Mouse (Mus musculus): ENCODE data around the gene Orc4. TPM values are rescaled to one million over a fixed set of nuclear protein-coding genes. Genes with fewer than 3 reads are reported as not detected.

Gene Orc4
- polyA plus RNA-seq, 1 experiment, result 21.7 TPM

DNA sequence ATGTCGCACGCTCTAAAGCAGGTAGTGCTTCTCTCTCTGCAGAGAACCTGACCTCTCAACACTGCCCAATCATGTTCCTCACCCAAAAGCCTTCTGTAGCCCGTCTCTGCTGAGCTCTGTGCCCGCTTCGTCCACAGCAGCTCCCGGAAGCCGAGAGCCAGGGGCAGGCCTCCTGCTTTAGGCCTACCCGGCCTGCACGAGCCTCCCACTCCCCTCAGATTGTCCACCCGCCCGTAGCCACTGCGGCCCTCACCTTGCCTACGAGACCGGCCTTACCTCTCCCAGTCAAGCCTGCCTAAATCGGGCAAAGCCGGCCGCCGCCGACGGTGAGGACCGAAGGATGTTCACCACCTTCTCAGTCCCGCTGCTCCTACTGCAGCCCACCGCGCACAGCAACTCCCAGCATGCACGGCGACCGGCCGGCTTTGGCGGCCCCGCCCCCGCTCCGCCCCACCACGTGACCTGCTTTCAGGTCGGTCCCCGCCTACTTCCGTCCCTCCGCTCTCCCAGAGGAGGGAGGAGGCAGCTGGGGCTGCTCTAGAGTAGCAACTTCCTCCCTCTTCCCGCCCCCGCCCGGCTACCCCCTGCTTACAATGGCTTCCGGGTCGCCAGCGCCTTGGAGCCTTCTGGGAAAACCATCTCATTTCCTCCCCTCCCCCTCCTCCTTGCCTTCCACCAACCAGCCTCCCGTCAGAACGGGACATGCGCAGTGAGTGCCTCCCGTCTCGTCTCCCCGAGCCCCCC, 1.1 kb downstream of the Orc4 start, which contains the start of gene Mbd5:
Gene Mbd5 (plus strand): TSS at position 668 of the 744 bp plus-strand sequence.
- Histone ChIP-seq H3K4me1 (replicated peaks; ENCODE audit: control insufficient read depth, insufficient read depth, low read length) (no peaks in the 10 kb centered on the region), H3K36me3 (ENCODE audit: control insufficient read depth, insufficient read depth, low read length) (no peaks in the 10 kb centered on the region), H3K4me3 (ENCODE audit: control insufficient read depth, insufficient read depth, low read length) (peak within 1 kb of the TSS; percentile 89), H3K27me3 (ENCODE audit: control insufficient read depth, insufficient read depth, low read length) (no peaks in the 10 kb centered on the region), H3K27ac (ENCODE audit: control insufficient read depth, insufficient read depth, low read length) (peak within 1 kb of the TSS; percentile 93)
- WGBS, result under 1% methylated on average over 49 of the region's 49 CpGs
- peak; percentile 92 for TF ChIP-seq POLR2A (IDR thresholded peaks at IDR 0.05; ENCODE audit: control insufficient read depth, extremely low read depth, insufficient read depth, low read length, poor library complexity)
- TF ChIP-seq CTCF (IDR thresholded peaks at IDR 0.05; ENCODE audit: borderline replicate concordance, control insufficient read depth, extremely low read depth, insufficient read depth, low read length, poor library complexity), result no peak; the same call in 1 of the 2 replicates
- peak; percentile 99 for DNase-seq

GRCm38 (mm10) chr2:48947761-48948160, 2.3 kb downstream of the Orc4 start:
- Histone ChIP-seq H3K4me1 (replicated peaks; ENCODE audit: control insufficient read depth, insufficient read depth, low read length) (no peaks in the 10 kb centered on the region), H3K36me3 (ENCODE audit: control insufficient read depth, insufficient read depth, low read length) (no peaks in the 10 kb centered on the region), H3K27me3 (ENCODE audit: control insufficient read depth, insufficient read depth, low read length) (no peaks in the 10 kb centered on the region), H3K4me3 (ENCODE audit: control insufficient read depth, insufficient read depth, low read length) (no peak overlapping the region), H3K27ac (ENCODE audit: control insufficient read depth, insufficient read depth, low read length) (no peak overlapping the region)
- no peak for DNase-seq
- 59% methylated on average over 3 of the region's 3 CpGs for WGBS
- no peak for TF ChIP-seq CTCF (IDR thresholded peaks at IDR 0.05; ENCODE audit: borderline replicate concordance, control insufficient read depth, extremely low read depth, insufficient read depth, low read length, poor library complexity)
- no peak for TF ChIP-seq POLR2A (IDR thresholded peaks at IDR 0.05; ENCODE audit: control insufficient read depth, extremely low read depth, insufficient read depth, low read length, poor library complexity)

DNA sequence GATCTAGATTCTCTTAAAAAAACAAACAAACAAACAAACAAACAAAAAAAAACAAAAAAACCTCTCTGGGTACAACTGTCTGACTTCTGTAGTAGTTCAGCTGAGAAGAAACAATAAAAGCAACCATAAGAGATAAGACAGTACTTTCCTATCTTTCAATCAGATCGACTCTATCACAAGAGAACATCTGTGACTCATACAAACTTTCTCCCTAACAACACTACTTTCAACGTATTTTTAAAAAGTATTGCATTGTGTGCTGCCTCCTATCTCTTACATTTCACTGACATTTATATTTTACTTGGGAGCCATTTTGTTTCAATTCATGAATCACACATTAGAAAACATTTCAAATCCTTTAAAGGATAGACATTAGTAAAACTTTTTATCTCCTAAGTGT, 15.0 kb downstream of the Orc4 start:
- peaks cover 38% of the 10 kb centered on the region for H3K36me3 ChIP-seq (ENCODE audit: control insufficient read depth, insufficient read depth, low read length)
- DNase-seq, result no peak
- WGBS, result 57% methylated on average over 2 of the region's 2 CpGs

DNA sequence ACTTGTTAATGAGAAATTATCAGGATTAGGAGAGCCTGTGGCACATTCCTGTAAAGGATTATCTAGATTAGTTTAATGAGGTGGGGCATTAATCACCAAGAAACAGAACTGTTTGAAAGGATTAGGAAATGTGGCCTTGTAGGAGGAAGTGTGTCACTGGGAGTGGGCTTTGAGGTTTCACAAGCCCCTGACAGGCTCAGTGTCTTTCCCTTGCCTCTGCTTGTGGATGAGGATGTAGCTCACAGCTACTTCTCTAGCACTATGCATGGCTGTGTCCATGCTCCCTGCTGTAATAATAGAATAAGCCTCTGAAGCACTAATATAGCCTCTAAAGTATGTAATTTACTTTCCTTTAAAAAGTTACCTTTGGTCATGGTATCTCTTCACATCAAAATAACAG, 34.2 kb downstream of the Orc4 start:
- Histone ChIP-seq H3K36me3 (ENCODE audit: control insufficient read depth, insufficient read depth, low read length) (peaks cover 32% of the 10 kb centered on the region), H3K27me3 (ENCODE audit: control insufficient read depth, insufficient read depth, low read length) (no peaks in the 10 kb centered on the region), H3K4me1 (replicated peaks; ENCODE audit: control insufficient read depth, insufficient read depth, low read length) (no peaks in the 10 kb centered on the region), H3K4me3 (ENCODE audit: control insufficient read depth, insufficient read depth, low read length) (no peak overlapping the region), H3K27ac (ENCODE audit: control insufficient read depth, insufficient read depth, low read length) (no peak overlapping the region)
- no peak for DNase-seq
- TF ChIP-seq POLR2A (IDR thresholded peaks at IDR 0.05; ENCODE audit: control insufficient read depth, extremely low read depth, insufficient read depth, low read length, poor library complexity) (no peak), CTCF (IDR thresholded peaks at IDR 0.05; ENCODE audit: borderline replicate concordance, control insufficient read depth, extremely low read depth, insufficient read depth, low read length, poor library complexity) (no peak)

More for the DNA sequence above, 15.0 kb downstream of the Orc4 start:
- Histone ChIP-seq H3K4me3 (ENCODE audit: control insufficient read depth, insufficient read depth, low read length) (no peak overlapping the region), H3K27ac (ENCODE audit: control insufficient read depth, insufficient read depth, low read length) (no peak overlapping the region), H3K4me1 (replicated peaks; ENCODE audit: control insufficient read depth, insufficient read depth, low read length) (no peaks in the 10 kb centered on the region), H3K27me3 (ENCODE audit: control insufficient read depth, insufficient read depth, low read length) (no peaks in the 10 kb centered on the region)
- TF ChIP-seq CTCF (IDR thresholded peaks at IDR 0.05; ENCODE audit: borderline replicate concordance, control insufficient read depth, extremely low read depth, insufficient read depth, low read length, poor library complexity) (no peak), POLR2A (IDR thresholded peaks at IDR 0.05; ENCODE audit: control insufficient read depth, extremely low read depth, insufficient read depth, low read length, poor library complexity) (no peak)

- peaks cover 36% of the 10 kb centered on the region for H3K36me3 ChIP-seq (ENCODE audit: control insufficient read depth, insufficient read depth, low read length)
- 86% methylated on average over 1 of the region's 1 CpGs for WGBS
Measured at GRCm38 (mm10) chr2:48914185-48914584, 35.9 kb downstream of the Orc4 start.

GRCm38 (mm10) chr2:48908866-48909265, 41.2 kb downstream of the Orc4 start:
- peaks cover 47% of the 10 kb centered on the region for H3K36me3 ChIP-seq (ENCODE audit: control insufficient read depth, insufficient read depth, low read length)
- H3K4me3 ChIP-seq (ENCODE audit: control insufficient read depth, insufficient read depth, low read length), result no peak overlapping the region
- TF ChIP-seq CTCF (IDR thresholded peaks at IDR 0.05; ENCODE audit: borderline replicate concordance, control insufficient read depth, extremely low read depth, insufficient read depth, low read length, poor library complexity), result no peak
- no peak overlapping the region for H3K27ac ChIP-seq (ENCODE audit: control insufficient read depth, insufficient read depth, low read length)
- 48% methylated on average over 2 of the region's 2 CpGs for WGBS
- no peaks in the 10 kb centered on the region for H3K4me1 ChIP-seq (replicated peaks; ENCODE audit: control insufficient read depth, insufficient read depth, low read length)
- DNase-seq, result no peak
- no peaks in the 10 kb centered on the region for H3K27me3 ChIP-seq (ENCODE audit: control insufficient read depth, insufficient read depth, low read length)

More at GRCm38 (mm10) chr2:48914185-48914584, 35.9 kb downstream of the Orc4 start:
- no peak for DNase-seq
- TF ChIP-seq CTCF (IDR thresholded peaks at IDR 0.05; ENCODE audit: borderline replicate concordance, control insufficient read depth, extremely low read depth, insufficient read depth, low read length, poor library complexity), result no peak
- no peak for TF ChIP-seq POLR2A (IDR thresholded peaks at IDR 0.05; ENCODE audit: control insufficient read depth, extremely low read depth, insufficient read depth, low read length, poor library complexity)
- Histone ChIP-seq H3K27ac (ENCODE audit: control insufficient read depth, insufficient read depth, low read length) (no peak overlapping the region), H3K27me3 (ENCODE audit: control insufficient read depth, insufficient read depth, low read length) (no peaks in the 10 kb centered on the region), H3K4me1 (replicated peaks; ENCODE audit: control insufficient read depth, insufficient read depth, low read length) (no peaks in the 10 kb centered on the region), H3K4me3 (ENCODE audit: control insufficient read depth, insufficient read depth, low read length) (no peak overlapping the region)

All from thymus, adult 2 months (tissue).